Mouse (Mus musculus): ENCODE measurements around the gene Tifa.

DNA sequence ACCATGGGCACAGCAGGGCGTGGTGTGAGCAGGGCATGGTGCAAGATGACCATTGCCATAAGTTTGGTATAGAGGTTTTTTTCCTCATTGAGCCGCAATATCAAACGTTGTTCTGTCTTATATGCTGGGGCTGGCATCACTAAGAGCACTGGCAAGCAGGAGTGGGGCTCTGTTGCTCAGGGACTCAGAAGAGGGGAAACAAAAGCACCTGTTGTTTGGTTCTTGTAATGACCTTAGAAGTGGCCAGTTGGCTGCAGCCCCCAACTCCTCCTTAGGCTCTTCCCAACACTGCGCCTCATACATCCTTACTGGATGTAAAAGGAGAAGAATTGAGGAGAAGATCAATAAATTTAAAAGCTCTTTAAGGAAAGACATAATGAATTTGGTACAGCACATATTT is 41.0 kb upstream of the Tifa start:
- TF ChIP-seq CTCF (IDR thresholded peaks at IDR 0.05; ENCODE audit: low read depth) (no peak), EP300 (IDR thresholded peaks at IDR 0.05; ENCODE audit: low read depth) (no peak)

All from liver, postnatal 0 days (tissue).